Mouse (Mus musculus) liver, embryonic 12.5 days (tissue): ENCODE data around the gene Cnnm2. TPM values are rescaled to one million over a fixed set of nuclear protein-coding genes. Genes with fewer than 3 reads are reported as not detected.
"Not testable (repeated sequence)": the region's sequence is repeated elsewhere in the genome, so short reads cannot be mapped to it uniquely, and the experiment has no call there.

ENCODE experiments used
- ATAC-seq: fragments of 200-750 bp; cut with Nextera tagmentation; 2 replicates; pipeline ENCODE4 v1.8.0; 2017; ENCODE audit warnings: moderate number of reproducible peaks, mild to moderate bottlenecking, moderate library complexity
- H3K27ac ChIP-seq: fragments of 300-500 bp; sonication (generic); 2 replicates; pipeline ENCODE4 v1.5.1; 2016; ENCODE audit warnings: mild to moderate bottlenecking
- H3K27me3 ChIP-seq: fragments of 300-500 bp; sonication (generic); replicated peaks from 2 replicates; pipeline ENCODE4 v1.6.1; 2016; ENCODE audit warnings: mild to moderate bottlenecking, moderate library complexity
- H3K36me3 ChIP-seq: fragments of 300-500 bp; sonication (generic); 2 replicates; pipeline ENCODE4 v1.6.1; 2016; ENCODE audit warnings: mild to moderate bottlenecking, moderate library complexity
- H3K4me1 ChIP-seq: fragments of 300-500 bp; sonication (generic); 2 replicates; pipeline ENCODE4 v1.6.1; 2016
- H3K4me2 ChIP-seq: fragments of 300-500 bp; sonication (generic); 2 replicates; pipeline ENCODE4 v1.6.1; 2016; ENCODE audit warnings: mild to moderate bottlenecking, moderate library complexity
- H3K4me3 ChIP-seq: fragments of 300-500 bp; sonication (generic); 2 replicates; pipeline ENCODE4 v1.5.1; 2016; ENCODE audit warnings: mild to moderate bottlenecking, moderate library complexity
- H3K9ac ChIP-seq: fragments of 300-500 bp; sonication (generic); 2 replicates; pipeline ENCODE4 v1.6.1; 2016; ENCODE audit warnings: mild to moderate bottlenecking, moderate library complexity
- H3K9me3 ChIP-seq: fragments of 300-500 bp; sonication (generic); replicated peaks from 2 replicates; pipeline ENCODE4 v1.6.1; 2016; ENCODE audit warnings: mild to moderate bottlenecking, moderate library complexity
- WGBS: fragments of 180-500 bp; shearing (Covaris S2); methylation state at CpG from one replicate; pipeline ENCODE4 v1.1.7; 2016; ENCODE audit not compliant: insufficient replicate concordance; 5-methylcytosine and 5-hydroxymethylcytosine counted together
- polyA plus RNA-seq: library from polyadenylated mRNA; unstranded; fragments of >200 nt; fragmentation: Nextera tagmentation; extraction: Ambion mirVana; gene quantifications from 2 replicates; pipeline ENCODE4 v1.2.1, GENCODE M21; 2016

Gene Cnnm2
- polyA plus RNA-seq = 1.6 and 2.5 TPM in 2 replicates

DNA sequence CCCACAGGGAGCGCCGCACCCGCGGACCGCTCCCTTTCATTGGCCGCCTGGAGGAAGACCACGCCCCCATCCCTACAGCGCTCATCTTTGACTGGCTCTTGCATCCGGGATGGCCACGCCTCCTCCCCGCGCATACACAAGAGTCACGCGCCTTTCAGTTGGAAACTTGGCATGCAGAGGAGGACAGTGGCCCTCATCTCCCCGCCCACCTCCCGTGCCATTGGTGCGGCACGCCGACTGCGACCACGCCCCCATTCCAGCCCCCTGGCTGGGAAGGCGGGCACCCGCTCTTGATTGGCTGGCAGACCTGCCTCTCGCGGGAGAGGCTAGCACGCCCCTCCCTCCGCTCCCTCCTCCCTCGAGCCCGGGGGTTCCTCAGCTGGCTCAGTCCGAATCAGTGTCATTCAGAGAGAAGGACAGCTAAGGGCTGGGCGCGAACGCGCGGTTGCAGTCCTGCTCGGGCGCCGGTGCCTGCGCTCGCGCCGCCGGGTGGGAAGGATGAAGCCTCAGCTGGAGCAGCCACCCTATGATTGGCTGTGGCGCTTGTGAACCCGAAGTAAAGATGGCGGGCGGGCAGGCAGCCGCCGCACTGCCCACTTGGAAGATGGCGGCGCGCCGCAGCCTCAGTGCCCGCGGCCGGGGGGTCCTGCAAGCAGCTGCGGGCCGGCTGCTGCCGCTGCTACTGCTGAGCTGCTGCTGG is at the start of gene Cnnm2:
Gene Cnnm2, plus strand, starts transcription at position 350 of the 700 bp plus-strand sequence.
- Histone ChIP-seq H3K36me3 (no peaks in the 10 kb centered on the region), H3K9me3 (no peaks in the 10 kb centered on the region), H3K4me2 (peak within 1 kb of the TSS; percentile 100), H3K9ac (peak within 1 kb of the TSS; percentile 88), H3K4me3 (peak within 1 kb of the TSS; percentile 92), H3K27me3 (peaks cover 66% of the 10 kb centered on the region), H3K27ac (peak within 1 kb of the TSS; percentile 78), H3K4me1 (peaks cover 49% of the 10 kb centered on the region)
- peak; percentile 94 for ATAC-seq
- WGBS = under 1% methylated on average over 56 of the region's 59 CpGs

GRCm38 (mm10) chr19:46714234-46714633 is 47.2 kb upstream of the Cnnm2 start:
- no peak overlapping the region for H3K9ac ChIP-seq
- H3K4me2 ChIP-seq = no peak overlapping the region
- H3K27ac ChIP-seq = no peak overlapping the region
- H3K4me3 ChIP-seq = no peak overlapping the region
- ATAC-seq = no peak
- H3K4me1 ChIP-seq = 0 out of 2 replicates have a peak, but pooled peaks cover 4% of the 10 kb centered on the region
- WGBS = 71% methylated on average over 8 of the region's 8 CpGs
- H3K36me3 ChIP-seq = peaks cover 19% of the 10 kb centered on the region
- H3K27me3 ChIP-seq = no peaks in the 10 kb centered on the region
- no peaks in the 10 kb centered on the region for H3K9me3 ChIP-seq

GRCm38 (mm10) chr19:46715016-46715415 is 46.4 kb upstream of the Cnnm2 start:
- Histone ChIP-seq H3K36me3 (peaks cover 23% of the 10 kb centered on the region), H3K4me1 (0 out of 2 replicates have a peak, but pooled peaks cover 4% of the 10 kb centered on the region), H3K4me3 (no peak overlapping the region), H3K9ac (no peak overlapping the region), H3K9me3 (no peaks in the 10 kb centered on the region), H3K27me3 (no peaks in the 10 kb centered on the region), H3K27ac (no peak overlapping the region), H3K4me2 (no peak overlapping the region)
- ATAC-seq = no peak
- 76% methylated on average over 8 of the region's 8 CpGs for WGBS

DNA sequence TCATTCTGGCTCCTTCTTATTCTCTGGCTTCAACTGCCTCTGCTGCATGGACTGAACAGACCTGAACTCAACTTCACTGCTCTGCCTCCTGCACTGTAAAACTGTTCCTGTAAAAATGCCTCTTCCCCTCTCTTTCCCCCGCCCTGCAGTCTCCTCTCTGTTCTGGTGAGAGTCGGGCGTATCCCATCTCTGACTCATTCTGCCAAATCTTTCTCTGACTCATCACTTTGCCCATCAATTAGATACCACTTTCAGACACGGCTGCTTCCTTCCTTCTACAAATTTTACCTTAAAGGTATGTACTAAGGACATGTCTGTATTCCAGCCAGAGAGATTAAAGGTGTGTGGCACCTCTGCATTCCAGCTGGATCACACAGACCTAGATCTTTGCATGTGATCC is 43.2 kb upstream of the Cnnm2 start:
- Histone ChIP-seq H3K9me3 (no peaks in the 10 kb centered on the region), H3K4me3 (no peak overlapping the region), H3K4me1 (no peaks in the 10 kb centered on the region), H3K27me3 (no peaks in the 10 kb centered on the region), H3K36me3 (peaks cover 32% of the 10 kb centered on the region), H3K27ac (no peak overlapping the region), H3K9ac (no peak overlapping the region), H3K4me2 (no peak overlapping the region)
- ATAC-seq = no peak
- WGBS = 55% methylated on average over 4 of the region's 4 CpGs

DNA sequence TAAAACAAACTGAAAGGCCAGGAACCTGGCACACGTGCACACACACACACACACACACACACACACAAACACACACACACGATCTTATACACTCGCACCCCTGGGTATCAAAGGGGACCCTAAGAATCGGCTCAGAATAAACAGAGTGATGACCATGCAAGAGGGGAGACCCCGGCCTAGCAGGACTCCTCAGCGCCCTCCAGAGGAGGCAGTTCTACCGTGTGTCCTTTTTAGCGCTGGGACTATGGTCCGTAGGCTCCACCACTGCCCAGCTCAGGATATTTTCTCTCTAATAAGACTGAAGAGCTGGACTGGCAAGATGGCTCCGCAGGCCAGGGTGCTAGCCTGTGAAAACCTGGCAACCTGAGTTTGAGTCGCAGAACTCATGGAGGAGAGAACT is 37.0 kb upstream of the Cnnm2 start:
- Histone ChIP-seq H3K36me3 (peaks cover 32% of the 10 kb centered on the region), H3K4me2 (no peak overlapping the region), H3K27me3 (no peaks in the 10 kb centered on the region), H3K27ac (no peak overlapping the region), H3K4me1 (peaks cover 22% of the 10 kb centered on the region), H3K4me3 (no peak overlapping the region), H3K9ac (no peak overlapping the region), H3K9me3 (no peaks in the 10 kb centered on the region)
- 76% methylated on average over 11 of the region's 11 CpGs for WGBS
- no peak for ATAC-seq

DNA sequence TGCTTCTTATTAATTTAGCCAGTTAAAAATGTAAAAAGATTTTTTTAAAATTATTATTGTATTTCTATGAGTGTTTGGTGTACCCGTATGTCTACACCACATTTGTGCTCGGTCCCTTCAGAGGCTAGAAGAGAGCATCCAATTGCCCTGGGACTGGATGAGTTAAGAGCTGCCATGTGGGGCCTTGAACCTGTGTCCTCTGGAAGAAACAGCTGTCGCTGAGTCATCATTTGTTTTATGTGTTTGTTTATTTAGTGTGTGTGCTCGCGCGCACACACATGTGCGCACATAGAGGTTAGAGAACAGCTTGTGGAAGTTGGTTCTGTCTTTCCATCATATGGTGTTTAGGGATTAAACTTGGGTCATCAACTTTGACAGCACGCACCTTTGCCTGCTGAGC is 35.3 kb upstream of the Cnnm2 start:
- H3K9ac ChIP-seq = no peak overlapping the region
- H3K4me3 ChIP-seq = no peak overlapping the region
- H3K4me1 ChIP-seq = peaks cover 22% of the 10 kb centered on the region
- H3K27me3 ChIP-seq = no peaks in the 10 kb centered on the region
- no peak overlapping the region for H3K4me2 ChIP-seq
- no peak for ATAC-seq
- H3K9me3 ChIP-seq = no peaks in the 10 kb centered on the region
- H3K27ac ChIP-seq = no peak overlapping the region
- peaks cover 25% of the 10 kb centered on the region for H3K36me3 ChIP-seq
- WGBS = 88% methylated on average over 8 of the region's 8 CpGs

- peak overlapping the region; percentile 45 for H3K27ac ChIP-seq
Measured at GRCm38 (mm10) chr19:46727140-46727736, 34.2 kb upstream of the Cnnm2 start.

GRCm38 (mm10) chr19:46727945-46728540 is 33.4 kb upstream of the Cnnm2 start:
- no peaks in the 10 kb centered on the region for H3K27me3 ChIP-seq
- H3K36me3 ChIP-seq = peaks cover 20% of the 10 kb centered on the region; the same call in 1 of the 2 replicates
- ATAC-seq = peak; percentile 82
- H3K4me3 ChIP-seq = 0 out of 2 replicates have a peak overlapping the region, but pooled peaks have one; percentile 2
- H3K9me3 ChIP-seq = no peaks in the 10 kb centered on the region
- H3K4me2 ChIP-seq = peak overlapping the region; percentile 52
- peaks cover 22% of the 10 kb centered on the region for H3K4me1 ChIP-seq
- 0 out of 2 replicates have a peak overlapping the region, but pooled peaks have one; percentile 3 for H3K9ac ChIP-seq
- 13% methylated on average over 11 of the region's 11 CpGs for WGBS
- H3K27ac ChIP-seq = peak overlapping the region; percentile 45; the same call in 1 of the 2 replicates

More at GRCm38 (mm10) chr19:46727140-46727736, 34.2 kb upstream of the Cnnm2 start:
- no peaks in the 10 kb centered on the region for H3K27me3 ChIP-seq
- peak overlapping the region; percentile 52 for H3K4me2 ChIP-seq
- H3K36me3 ChIP-seq = peaks cover 20% of the 10 kb centered on the region; the same call in 1 of the 2 replicates
- H3K9me3 ChIP-seq = no peaks in the 10 kb centered on the region
- peak; percentile 57 for ATAC-seq
- 50% methylated on average over 8 of the region's 8 CpGs for WGBS
- no peak overlapping the region for H3K4me3 ChIP-seq
- peaks cover 22% of the 10 kb centered on the region for H3K4me1 ChIP-seq
- H3K9ac ChIP-seq = no peak overlapping the region

DNA sequence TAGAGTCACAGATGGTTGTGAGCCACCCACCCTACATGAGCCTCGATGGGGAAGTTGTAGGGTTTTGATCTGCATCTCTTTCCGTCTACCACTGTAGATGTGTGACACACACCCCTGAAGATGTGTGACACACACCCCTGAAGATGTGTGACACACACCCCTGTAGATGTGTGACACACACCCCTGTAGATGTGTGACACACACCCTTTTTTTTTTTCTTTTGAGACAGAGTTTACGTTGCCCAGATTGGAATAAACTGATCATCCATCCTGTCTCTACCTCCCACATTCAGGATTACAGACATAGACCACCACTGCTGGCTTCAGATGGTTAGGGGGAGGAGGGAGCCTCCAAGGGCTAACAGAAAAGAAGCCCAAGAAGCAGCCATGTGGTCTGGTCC is 32.5 kb upstream of the Cnnm2 start:
- no peak for ATAC-seq
- no peak overlapping the region for H3K9ac ChIP-seq
- no peak overlapping the region for H3K4me3 ChIP-seq
- peaks cover 20% of the 10 kb centered on the region; the same call in 1 of the 2 replicates for H3K36me3 ChIP-seq
- no peaks in the 10 kb centered on the region for H3K9me3 ChIP-seq
- no peak overlapping the region for H3K4me2 ChIP-seq
- H3K4me1 ChIP-seq = peaks cover 22% of the 10 kb centered on the region
- H3K27me3 ChIP-seq = no peaks in the 10 kb centered on the region
- H3K27ac ChIP-seq = no peak overlapping the region
- 58% methylated on average over 3 of the region's 3 CpGs for WGBS

GRCm38 (mm10) chr19:46731351-46731750 is 30.0 kb upstream of the Cnnm2 start:
- no peaks in the 10 kb centered on the region for H3K9me3 ChIP-seq
- H3K27ac ChIP-seq = no peak overlapping the region
- no peak overlapping the region for H3K9ac ChIP-seq
- H3K36me3 ChIP-seq = peaks cover 7% of the 10 kb centered on the region; the same call in 1 of the 2 replicates
- 80% methylated on average over 10 of the region's 10 CpGs for WGBS
- H3K4me1 ChIP-seq = peaks cover 22% of the 10 kb centered on the region
- no peaks in the 10 kb centered on the region for H3K27me3 ChIP-seq
- ATAC-seq = no peak
- H3K4me2 ChIP-seq = no peak overlapping the region
- H3K4me3 ChIP-seq = no peak overlapping the region

- H3K4me3 ChIP-seq, H3K9ac ChIP-seq, H3K9me3 ChIP-seq, H3K36me3 ChIP-seq, H3K27me3 ChIP-seq, H3K27ac ChIP-seq, ATAC-seq, H3K4me2 ChIP-seq: not testable (repeated sequence)
- peaks cover 12% of the 10 kb centered on the region for H3K4me1 ChIP-seq
- WGBS = 79% methylated on average over 5 of the region's 5 CpGs
Measured at GRCm38 (mm10) chr19:46732673-46733072, 28.7 kb upstream of the Cnnm2 start.

GRCm38 (mm10) chr19:46733626-46734025 is 27.8 kb upstream of the Cnnm2 start:
- no peak overlapping the region for H3K27ac ChIP-seq
- H3K27me3 ChIP-seq = no peaks in the 10 kb centered on the region
- no peak overlapping the region for H3K9ac ChIP-seq
- H3K4me2 ChIP-seq = no peak overlapping the region
- 77% methylated on average over 7 of the region's 7 CpGs for WGBS
- peaks cover 9% of the 10 kb centered on the region for H3K36me3 ChIP-seq
- H3K4me3 ChIP-seq = no peak overlapping the region
- no peak for ATAC-seq
- H3K9me3 ChIP-seq = no peaks in the 10 kb centered on the region
- H3K4me1 ChIP-seq = peaks cover 3% of the 10 kb centered on the region
